Mouse (Mus musculus): Measurements from ENCODE around the gene Trim7. TPM values are rescaled to one million over a fixed set of nuclear protein-coding genes. Genes with fewer than 3 reads are reported as not detected.
A peak's percentile ranks its signal among the peaks of the same experiment; 100 is the strongest.
"Not testable (repeated sequence)": the region's sequence is repeated elsewhere in the genome, so short reads cannot be mapped to it uniquely, and the experiment has no call there.

Trim7 gene
- polyA plus RNA-seq, 1 experiment from 2014 or later: 0.89 TPM

GRCm38 (mm10) chr11:48819614-48820307, 6.2 kb upstream of the Trim7 start:
- Histone ChIP-seq H3K9me3 (no peaks in the 10 kb centered on the region), H3K4me2 (replicated peaks) (no peak overlapping the region), H3K4me1 (replicated peaks) (peaks cover 31% of the 10 kb centered on the region), H3K27ac (no peak overlapping the region), H3K4me3 (replicated peaks) (no peak overlapping the region), H3K36me3 (peaks cover 5% of the 10 kb centered on the region; the same call in 1 of the 2 replicates), H3K9ac (replicated peaks) (no peak overlapping the region), H3K27me3 (peaks cover 25% of the 10 kb centered on the region)
- 84% methylated on average over 7 of the region's 7 CpGs for WGBS
- no peak for ATAC-seq

- Histone ChIP-seq H3K27me3 (peaks cover 29% of the 10 kb centered on the region), H3K9me3 (no peaks in the 10 kb centered on the region), H3K4me2 (replicated peaks) (no peak overlapping the region), H3K4me1 (replicated peaks) (peaks cover 26% of the 10 kb centered on the region), H3K9ac (replicated peaks) (no peak overlapping the region), H3K27ac (no peak overlapping the region), H3K4me3 (replicated peaks) (no peak overlapping the region), H3K36me3 (peaks cover 5% of the 10 kb centered on the region; the same call in 1 of the 2 replicates)
- ATAC-seq: no peak
These were observed 5.6 kb upstream of the Trim7 start for GRCm38 (mm10) chr11:48820308-48820674.

- peaks cover 16% of the 10 kb centered on the region for H3K4me1 ChIP-seq (replicated peaks)
- not testable (repeated sequence) for H3K4me3 ChIP-seq (replicated peaks); H3K9ac ChIP-seq (replicated peaks); H3K9me3 ChIP-seq; H3K4me2 ChIP-seq (replicated peaks); ATAC-seq; H3K27ac ChIP-seq; H3K36me3 ChIP-seq
- WGBS: 84% methylated on average over 14 of the region's 14 CpGs
- peaks cover 29% of the 10 kb centered on the region for H3K27me3 ChIP-seq
These were observed 4.6 kb upstream of the Trim7 start for GRCm38 (mm10) chr11:48821299-48821698.

GRCm38 (mm10) chr11:48822768-48823512, 3.0 kb upstream of the Trim7 start:
- Histone ChIP-seq H3K27ac (no peak overlapping the region), H3K4me1 (replicated peaks) (peaks cover 24% of the 10 kb centered on the region), H3K9me3 (no peaks in the 10 kb centered on the region), H3K36me3 (no peaks in the 10 kb centered on the region), H3K4me3 (replicated peaks) (peak overlapping the region; percentile 38), H3K9ac (replicated peaks) (no peak overlapping the region), H3K27me3 (peaks cover 32% of the 10 kb centered on the region), H3K4me2 (replicated peaks) (peak overlapping the region; percentile 54)
- 36% methylated on average over 14 of the region's 14 CpGs for WGBS
- ATAC-seq: no peak

- Histone ChIP-seq H3K36me3 (no peaks in the 10 kb centered on the region), H3K4me3 (replicated peaks) (peak overlapping the region; percentile 38), H3K27me3 (peaks cover 34% of the 10 kb centered on the region), H3K4me1 (replicated peaks) (peaks cover 23% of the 10 kb centered on the region), H3K4me2 (replicated peaks) (peak overlapping the region; percentile 54), H3K9ac (replicated peaks) (peak overlapping the region; percentile 28; the same call in 1 of the 2 replicates), H3K27ac (no peak overlapping the region), H3K9me3 (no peaks in the 10 kb centered on the region)
- ATAC-seq: no peak
- under 1% methylated on average over 15 of the region's 15 CpGs for WGBS
These were observed 2.4 kb upstream of the Trim7 start for GRCm38 (mm10) chr11:48823536-48823972.

- Histone ChIP-seq H3K4me3 (replicated peaks) (peak overlapping the region; percentile 38), H3K4me2 (replicated peaks) (peak overlapping the region; percentile 54), H3K36me3 (no peaks in the 10 kb centered on the region), H3K9ac (replicated peaks) (peak overlapping the region; percentile 28; the same call in 1 of the 2 replicates), H3K9me3 (no peaks in the 10 kb centered on the region), H3K27me3 (peaks cover 34% of the 10 kb centered on the region), H3K27ac (no peak overlapping the region), H3K4me1 (replicated peaks) (peaks cover 23% of the 10 kb centered on the region)
- 5% methylated on average over 22 of the region's 22 CpGs for WGBS
- ATAC-seq: no peak
These were observed 1.6 kb upstream of the Trim7 start for GRCm38 (mm10) chr11:48824311-48824830.

- H3K9me3 ChIP-seq: no peaks in the 10 kb centered on the region
- WGBS: 1% methylated on average over 6 of the region's 6 CpGs
- peak overlapping the region; percentile 46 for H3K4me3 ChIP-seq (replicated peaks)
- peak overlapping the region; percentile 56 for H3K4me2 ChIP-seq (replicated peaks)
- ATAC-seq: peak; percentile 35; the same call in 1 of the 2 replicates
- no peaks in the 10 kb centered on the region for H3K36me3 ChIP-seq
- peaks cover 35% of the 10 kb centered on the region for H3K27me3 ChIP-seq
- peak overlapping the region; percentile 41; the same call in 1 of the 2 replicates for H3K9ac ChIP-seq (replicated peaks)
- no peak overlapping the region; the same call in 1 of the 2 replicates for H3K27ac ChIP-seq
- peaks cover 23% of the 10 kb centered on the region for H3K4me1 ChIP-seq (replicated peaks)
These were observed 784 bp downstream of the Trim7 start for GRCm38 (mm10) chr11:48826752-48827096.

GRCm38 (mm10) chr11:48827926-48828325, 2.0 kb downstream of the Trim7 start:
- no peak for ATAC-seq
- H3K4me3 ChIP-seq (replicated peaks): no peak overlapping the region

GRCm38 (mm10) chr11:48830279-48830678, 4.3 kb downstream of the Trim7 start:
- ATAC-seq: no peak
- no peaks in the 10 kb centered on the region for H3K36me3 ChIP-seq
- no peaks in the 10 kb centered on the region for H3K9me3 ChIP-seq
- peaks cover 10% of the 10 kb centered on the region for H3K4me1 ChIP-seq (replicated peaks)
- no peak overlapping the region for H3K27ac ChIP-seq
- H3K4me3 ChIP-seq (replicated peaks): no peak overlapping the region
- no peak overlapping the region for H3K9ac ChIP-seq (replicated peaks)
- H3K27me3 ChIP-seq: peaks cover 12% of the 10 kb centered on the region; the same call in 1 of the 2 replicates
- H3K4me2 ChIP-seq (replicated peaks): no peak overlapping the region
- WGBS: 77% methylated on average over 2 of the region's 2 CpGs

More at GRCm38 (mm10) chr11:48827926-48828325, 2.0 kb downstream of the Trim7 start:
- Histone ChIP-seq H3K9ac (replicated peaks) (no peak overlapping the region), H3K27ac (no peak overlapping the region), H3K4me1 (replicated peaks) (peaks cover 23% of the 10 kb centered on the region), H3K27me3 (peaks cover 26% of the 10 kb centered on the region), H3K9me3 (no peaks in the 10 kb centered on the region), H3K36me3 (no peaks in the 10 kb centered on the region), H3K4me2 (replicated peaks) (no peak overlapping the region)
- 70% methylated on average over 6 of the region's 6 CpGs for WGBS

- peaks cover 10% of the 10 kb centered on the region for H3K4me1 ChIP-seq (replicated peaks)
- no peaks in the 10 kb centered on the region for H3K36me3 ChIP-seq
- no peak overlapping the region for H3K4me3 ChIP-seq (replicated peaks)
- H3K27ac ChIP-seq: no peak overlapping the region
- H3K9me3 ChIP-seq: no peaks in the 10 kb centered on the region
- H3K4me2 ChIP-seq (replicated peaks): no peak overlapping the region
- no peak for ATAC-seq
- no peak overlapping the region for H3K9ac ChIP-seq (replicated peaks)
- H3K27me3 ChIP-seq: peaks cover 22% of the 10 kb centered on the region
- WGBS: 68% methylated on average over 2 of the region's 2 CpGs
These were observed 5.3 kb downstream of the Trim7 start for GRCm38 (mm10) chr11:48831273-48831672.

GRCm38 (mm10) chr11:48833078-48833730, 7.3 kb downstream of the Trim7 start:
- H3K27ac ChIP-seq: no peak overlapping the region
- no peaks in the 10 kb centered on the region for H3K9me3 ChIP-seq
- H3K9ac ChIP-seq (replicated peaks): no peak overlapping the region
- peak overlapping the region; percentile 59; the same call in 1 of the 2 replicates for H3K4me2 ChIP-seq (replicated peaks)
- WGBS: 43% methylated on average over 9 of the region's 9 CpGs
- H3K4me3 ChIP-seq (replicated peaks): peak overlapping the region; percentile 49
- peaks cover 9% of the 10 kb centered on the region for H3K4me1 ChIP-seq (replicated peaks)
- peaks cover 25% of the 10 kb centered on the region for H3K27me3 ChIP-seq
- H3K36me3 ChIP-seq: no peaks in the 10 kb centered on the region
- 0 out of 2 replicates have a peak, but pooled peaks have one; percentile 0 for ATAC-seq
